Mouse (Mus musculus): ENCODE data around the gene Dars2. TPM values are rescaled to one million over a fixed set of nuclear protein-coding genes. Genes with fewer than 3 reads are reported as not detected.
A peak's percentile ranks its signal among the peaks of the same experiment; 100 is the strongest.
"Not testable (repeated sequence)": the region's sequence is repeated elsewhere in the genome, so short reads cannot be mapped to it uniquely, and the experiment has no call there.

Gene Dars2
- polyA plus RNA-seq, 1 experiment from 2014 or later, result 16.2 TPM

DNA sequence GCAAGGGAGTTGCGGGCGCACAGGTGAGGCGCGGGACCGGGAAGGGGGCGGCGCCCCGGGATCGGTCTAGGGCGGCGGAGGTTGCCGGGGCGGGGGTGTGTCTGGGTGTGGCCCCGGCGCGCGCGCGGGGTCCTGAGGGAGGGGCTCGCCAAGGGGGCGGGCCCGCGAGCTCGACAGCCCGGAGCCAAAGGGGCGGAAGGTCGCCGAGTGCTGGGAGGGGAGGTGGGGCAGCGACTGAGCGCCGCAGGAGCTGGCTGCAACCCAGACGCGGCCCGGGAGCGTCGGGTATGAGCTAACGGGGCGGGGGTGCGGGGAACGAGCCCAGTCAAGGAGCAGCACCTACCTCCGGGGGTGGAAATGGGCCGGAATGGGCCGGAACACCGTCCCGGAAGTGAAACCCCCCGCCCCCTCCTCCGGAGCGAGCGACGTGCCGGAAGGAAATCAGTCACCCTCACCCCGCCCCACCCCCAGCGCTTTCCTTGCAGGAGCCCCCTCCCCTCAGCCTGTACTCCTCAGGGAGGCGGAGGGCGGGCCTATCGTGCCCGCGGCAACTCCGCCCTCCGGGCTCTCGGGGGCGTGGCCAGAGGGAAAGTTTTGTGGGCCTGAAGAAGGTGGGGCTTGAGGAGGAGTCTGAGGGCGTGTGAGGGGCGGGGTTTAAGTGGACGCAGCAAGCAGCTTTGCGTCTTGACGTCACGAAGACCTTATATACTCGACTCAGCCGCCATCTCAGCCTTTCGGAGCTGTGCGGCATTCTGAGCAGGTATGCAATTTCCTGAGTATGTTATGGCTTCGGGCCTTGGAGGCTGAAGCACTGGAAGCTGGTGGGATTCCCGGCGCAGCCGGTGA is 35.8 kb downstream of the Dars2 start, which contains the start of gene Zbtb37:
Zbtb37 (minus strand) TSS at position 415 of the 846 bp plus-strand sequence.
- peaks cover 16% of the 10 kb centered on the region for H3K36me3 ChIP-seq (ENCODE audit: control insufficient read depth, insufficient read depth, low read length)
- TF ChIP-seq EP300 (optimal IDR thresholded peaks at IDR 0.05) (peak; percentile 78), CTCF (IDR thresholded peaks at IDR 0.05; ENCODE audit: low read depth) (no peak)
- H3K4me2 ChIP-seq (replicated peaks; ENCODE audit: low read depth), result peak within 1 kb of the TSS; percentile 70
- no peaks in the 10 kb centered on the region for H3K27me3 ChIP-seq (ENCODE audit: control insufficient read depth, insufficient read depth, low read length)
- H3K4me1 ChIP-seq (replicated peaks; ENCODE audit: control insufficient read depth, insufficient read depth), result no peaks in the 10 kb centered on the region; the same call in 1 of the 2 replicates
- H3K9me3 ChIP-seq (ENCODE audit: control insufficient read depth, low read length), result no peaks in the 10 kb centered on the region
- ATAC-seq (ENCODE audit: low FRiP score, low TSS enrichment) (peak; percentile 94), DNase-seq (ENCODE audit: low spot score) (peak; percentile 99)
- under 1% methylated on average over 66 of the region's 76 CpGs for WGBS
- H3K9ac ChIP-seq (ENCODE audit: low read length), result peak within 1 kb of the TSS; percentile 88
- H3K4me3 ChIP-seq (ENCODE audit: low read depth, low read length), result peak within 1 kb of the TSS; percentile 84
- H3K27ac ChIP-seq (replicated peaks), result peak within 1 kb of the TSS; percentile 96

DNA sequence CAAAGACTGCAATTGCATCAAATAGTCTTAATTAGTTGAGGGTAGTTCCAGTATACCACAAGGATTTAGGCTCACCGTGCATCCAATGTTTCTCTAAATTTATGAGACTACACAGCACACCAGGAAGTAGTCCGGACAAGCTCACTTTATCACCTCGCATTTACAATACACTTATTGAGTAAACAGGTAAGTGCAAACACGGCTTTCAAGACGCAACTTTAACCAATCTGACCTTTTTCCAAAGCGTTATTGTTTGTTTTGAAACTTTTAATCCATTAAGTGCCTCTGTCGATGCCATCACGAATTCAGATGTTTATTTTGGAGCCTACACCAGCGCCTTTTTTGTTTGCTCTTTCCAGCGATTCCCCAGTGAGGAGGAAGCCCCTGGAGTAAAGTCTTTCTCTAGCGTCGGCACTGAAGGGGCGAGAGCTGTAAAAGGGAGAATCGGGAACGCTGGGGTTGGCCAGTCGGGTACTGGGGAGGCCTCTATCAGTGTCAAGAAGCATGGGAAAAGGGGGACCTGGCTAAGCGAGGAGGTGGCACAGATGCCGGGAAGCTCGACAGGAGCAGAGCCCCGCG is 36.5 kb downstream of the Dars2 start:
- ATAC-seq (ENCODE audit: low FRiP score, low TSS enrichment) (peak; percentile 22; the same call in 1 of the 2 replicates), DNase-seq (ENCODE audit: low spot score) (no peak)
- H3K4me1 ChIP-seq (replicated peaks; ENCODE audit: control insufficient read depth, insufficient read depth), result no peaks in the 10 kb centered on the region; the same call in 1 of the 2 replicates
- no peaks in the 10 kb centered on the region for H3K27me3 ChIP-seq (ENCODE audit: control insufficient read depth, insufficient read depth, low read length)
- H3K4me2 ChIP-seq (replicated peaks; ENCODE audit: low read depth), result peak overlapping the region; percentile 58
- TF ChIP-seq EP300 (optimal IDR thresholded peaks at IDR 0.05) (no peak), CTCF (IDR thresholded peaks at IDR 0.05; ENCODE audit: low read depth) (no peak)
- peaks cover 11% of the 10 kb centered on the region for H3K36me3 ChIP-seq (ENCODE audit: control insufficient read depth, insufficient read depth, low read length)
- peak overlapping the region; percentile 88 for H3K9ac ChIP-seq (ENCODE audit: low read length)
- H3K4me3 ChIP-seq (ENCODE audit: low read depth, low read length), result peak overlapping the region; percentile 84
- 1% methylated on average over 21 of the region's 21 CpGs for WGBS
- no peaks in the 10 kb centered on the region for H3K9me3 ChIP-seq (ENCODE audit: control insufficient read depth, low read length)
- peak overlapping the region; percentile 96 for H3K27ac ChIP-seq (replicated peaks)

DNA sequence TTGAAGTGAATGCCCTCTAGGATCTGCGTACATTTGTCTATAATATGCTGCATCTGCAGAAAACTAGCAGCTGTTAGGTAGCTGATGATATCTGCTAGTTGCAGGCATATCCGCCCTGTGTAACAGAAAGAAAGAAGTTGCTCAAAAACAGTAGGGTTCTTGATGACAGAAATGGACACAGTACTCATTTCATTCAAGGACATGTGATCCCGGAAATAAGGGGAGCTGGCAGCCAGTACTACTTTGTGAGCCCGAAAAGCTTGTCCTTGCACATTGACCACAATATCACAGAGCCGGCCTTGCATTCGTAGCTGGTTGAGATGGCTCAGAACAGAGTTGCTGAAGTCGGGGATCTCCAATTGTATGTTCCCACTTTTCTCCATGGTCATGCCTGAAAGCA is 38.1 kb downstream of the Dars2 start:
- no peaks in the 10 kb centered on the region for H3K27me3 ChIP-seq (ENCODE audit: control insufficient read depth, insufficient read depth, low read length)
- no peak for DNase-seq (ENCODE audit: low spot score)
- peaks cover 8% of the 10 kb centered on the region for H3K36me3 ChIP-seq (ENCODE audit: control insufficient read depth, insufficient read depth, low read length)
- H3K27ac ChIP-seq (replicated peaks), result no peak overlapping the region
- H3K9ac ChIP-seq (ENCODE audit: low read length), result no peak overlapping the region
- H3K4me2 ChIP-seq (replicated peaks; ENCODE audit: low read depth), result no peak overlapping the region
- no peaks in the 10 kb centered on the region; the same call in 1 of the 2 replicates for H3K4me1 ChIP-seq (replicated peaks; ENCODE audit: control insufficient read depth, insufficient read depth)
- no peak overlapping the region for H3K4me3 ChIP-seq (ENCODE audit: low read depth, low read length)
- TF ChIP-seq CTCF (IDR thresholded peaks at IDR 0.05; ENCODE audit: low read depth) (no peak), EP300 (optimal IDR thresholded peaks at IDR 0.05) (no peak)
- ATAC-seq (ENCODE audit: low FRiP score, low TSS enrichment), result no peak
- H3K9me3 ChIP-seq (ENCODE audit: control insufficient read depth, low read length), result no peaks in the 10 kb centered on the region
- 91% methylated on average over 7 of the region's 7 CpGs for WGBS

DNA sequence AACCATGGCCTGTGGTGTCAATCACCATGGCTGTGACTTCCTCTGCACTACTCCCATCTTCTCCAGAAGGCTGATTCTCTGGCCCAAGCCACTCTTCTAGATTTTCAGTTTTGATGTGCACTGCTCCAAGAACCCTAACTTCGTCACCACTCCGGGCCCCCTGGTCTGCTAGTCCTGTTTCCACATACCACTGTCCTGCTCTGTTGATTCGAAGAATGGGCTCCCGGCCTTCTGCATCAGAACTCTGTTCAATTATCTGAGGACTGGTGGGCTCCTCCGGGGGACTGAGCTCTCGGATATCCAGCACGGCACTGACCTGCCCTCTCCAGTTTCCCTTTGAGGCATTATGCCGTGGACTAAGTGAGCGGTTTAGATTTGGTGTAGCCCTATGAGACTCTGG is 38.6 kb downstream of the Dars2 start:
- 90% methylated on average over 9 of the region's 9 CpGs for WGBS
- TF ChIP-seq CTCF (IDR thresholded peaks at IDR 0.05; ENCODE audit: low read depth) (no peak), EP300 (optimal IDR thresholded peaks at IDR 0.05) (no peak)
- Histone ChIP-seq H3K9me3 (ENCODE audit: control insufficient read depth, low read length) (no peaks in the 10 kb centered on the region), H3K27ac (replicated peaks) (no peak overlapping the region), H3K9ac (ENCODE audit: low read length) (no peak overlapping the region), H3K4me2 (replicated peaks; ENCODE audit: low read depth) (no peak overlapping the region), H3K27me3 (ENCODE audit: control insufficient read depth, insufficient read depth, low read length) (no peaks in the 10 kb centered on the region), H3K4me3 (ENCODE audit: low read depth, low read length) (no peak overlapping the region), H3K4me1 (replicated peaks; ENCODE audit: control insufficient read depth, insufficient read depth) (no peaks in the 10 kb centered on the region; the same call in 1 of the 2 replicates), H3K36me3 (ENCODE audit: control insufficient read depth, insufficient read depth, low read length) (peaks cover 8% of the 10 kb centered on the region)
- no peak for ATAC-seq (ENCODE audit: low FRiP score, low TSS enrichment)
- DNase-seq (ENCODE audit: low spot score), result no peak

DNA sequence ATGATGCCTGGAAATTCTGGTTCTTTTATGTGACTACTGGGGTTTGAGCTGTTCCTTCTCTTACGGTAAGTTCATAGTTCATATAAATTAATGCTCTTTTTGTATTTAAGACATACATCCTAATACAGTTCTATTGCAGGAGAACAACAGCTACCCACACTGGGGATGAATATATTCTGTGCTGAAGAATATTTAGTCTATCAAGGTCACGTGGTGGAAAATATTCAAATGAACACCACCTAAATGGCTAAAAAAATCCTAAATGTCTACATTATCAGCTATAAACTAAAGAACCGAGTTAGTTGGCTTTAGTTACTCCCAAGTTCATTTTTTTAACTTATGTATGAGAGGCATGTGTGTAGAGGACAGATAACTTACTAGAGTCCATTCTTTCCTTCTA is 40.4 kb downstream of the Dars2 start:
- no peak for DNase-seq (ENCODE audit: low spot score)
- TF ChIP-seq CTCF (IDR thresholded peaks at IDR 0.05; ENCODE audit: low read depth) (no peak), EP300 (optimal IDR thresholded peaks at IDR 0.05) (no peak)

DNA sequence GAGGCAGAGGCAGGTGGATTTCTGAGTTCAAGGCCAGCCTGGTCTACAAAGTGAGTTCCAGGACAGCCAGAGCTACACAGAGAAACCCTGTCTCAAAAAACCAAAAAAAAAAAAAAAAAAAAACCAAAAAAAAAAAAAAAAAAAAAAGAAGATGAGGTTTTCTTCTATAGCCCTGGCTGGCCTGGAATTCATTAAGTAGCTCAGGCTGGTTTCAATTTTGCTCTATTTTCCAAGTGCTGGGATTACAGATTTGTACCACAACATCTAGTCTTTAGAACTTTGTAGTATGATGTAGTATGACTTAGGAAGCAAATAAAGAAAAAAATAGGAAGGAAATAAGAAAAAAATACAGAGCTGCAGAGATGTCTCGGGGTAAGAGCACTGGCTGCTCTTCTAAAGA is 42.0 kb downstream of the Dars2 start:
- H3K4me2 ChIP-seq (replicated peaks; ENCODE audit: low read depth); H3K9ac ChIP-seq (ENCODE audit: low read length); H3K36me3 ChIP-seq (ENCODE audit: control insufficient read depth, insufficient read depth, low read length); H3K27ac ChIP-seq (replicated peaks); H3K4me1 ChIP-seq (replicated peaks; ENCODE audit: control insufficient read depth, insufficient read depth); DNase-seq (ENCODE audit: low spot score); H3K4me3 ChIP-seq (ENCODE audit: low read depth, low read length); H3K27me3 ChIP-seq (ENCODE audit: control insufficient read depth, insufficient read depth, low read length); ATAC-seq (ENCODE audit: low FRiP score, low TSS enrichment); H3K9me3 ChIP-seq (ENCODE audit: control insufficient read depth, low read length): not testable (repeated sequence)
- 90% methylated on average over 1 of the region's 1 CpGs for WGBS

More for the DNA sequence above, 40.4 kb downstream of the Dars2 start:
- Histone ChIP-seq H3K27ac (replicated peaks) (no peak overlapping the region), H3K27me3 (ENCODE audit: control insufficient read depth, insufficient read depth, low read length) (no peaks in the 10 kb centered on the region), H3K4me1 (replicated peaks; ENCODE audit: control insufficient read depth, insufficient read depth) (no peaks in the 10 kb centered on the region), H3K36me3 (ENCODE audit: control insufficient read depth, insufficient read depth, low read length) (peaks cover 6% of the 10 kb centered on the region), H3K4me2 (replicated peaks; ENCODE audit: low read depth) (no peak overlapping the region), H3K9me3 (ENCODE audit: control insufficient read depth, low read length) (no peaks in the 10 kb centered on the region), H3K9ac (ENCODE audit: low read length) (no peak overlapping the region), H3K4me3 (ENCODE audit: low read depth, low read length) (no peak overlapping the region)
- ATAC-seq (ENCODE audit: low FRiP score, low TSS enrichment), result no peak
- WGBS, result 90% methylated on average over 3 of the region's 3 CpGs

All from stomach, postnatal 0 days (tissue).